Mouse (Mus musculus) embryonic fibroblast, embryonic 13.5 days (primary cell): ENCODE measurements around the gene Smug1.

Source experiments
- CTCF ChIP-seq: IDR thresholded peaks from 2 replicates; pipeline ENCODE4 v1.5.1; 2011; ENCODE audit warnings: mild to moderate bottlenecking, control low read depth, low read length, moderate library complexity, borderline replicate concordance; ENCODE audit not compliant: insufficient read depth
- POLR2A ChIP-seq: IDR thresholded peaks from 2 replicates; pipeline ENCODE4 v1.6.1; 2011; ENCODE audit warnings: low read depth, mild to moderate bottlenecking, control low read depth, low read length, moderate library complexity

GRCm38 (mm10) chr15:103125982-103126381 is 40.9 kb downstream of the Smug1 start:
- no peak for TF ChIP-seq CTCF
- TF ChIP-seq POLR2A: no peak
